Mouse (Mus musculus): ENCODE data around the gene Parp16.

DNA sequence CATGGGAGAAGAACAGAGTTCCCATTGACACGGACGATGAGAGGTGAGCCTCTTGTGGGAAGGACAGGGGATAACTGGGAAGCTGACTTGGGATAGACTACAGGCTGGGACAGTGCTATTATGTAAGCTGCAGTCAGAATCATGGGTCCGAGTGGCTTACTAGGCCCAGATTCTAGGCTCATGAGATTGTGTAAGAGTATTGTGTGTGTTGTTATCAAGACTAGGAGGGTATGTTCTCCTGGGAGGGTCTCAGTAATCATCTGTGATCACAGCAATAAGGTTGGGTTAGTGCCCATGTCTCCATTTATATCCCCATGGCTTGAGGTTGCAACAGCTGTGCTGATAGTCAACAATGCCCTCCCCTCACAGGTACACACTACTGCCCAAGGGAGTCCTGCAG lies 17.7 kb upstream of the Parp16 start:
- TF ChIP-seq POLR2A (IDR thresholded peaks at IDR 0.05; ENCODE audit: insufficient read depth, low read depth, low read length), result no peak
- TF ChIP-seq CTCF (IDR thresholded peaks at IDR 0.05; ENCODE audit: insufficient read depth, low read depth, low read length), result no peak

Measured in olfactory bulb, adult 2 months (tissue).